8 mouse cellular contexts compared by ENCODE assay signal in genomic region chr3:101295366-101295867, GRCm38 (mm10). TPM values are rescaled to one million over a fixed set of nuclear protein-coding genes. Genes with fewer than 3 reads are reported as not detected.
DNase-seq lines count a peak whose midpoint lies in the region; ATAC-seq and TF ChIP-seq lines count a peak whose summit lies in the region.

No protein-coding gene starts in this region.

- peak; percentile 80 for DNase-seq in A20 (ENCODE audit: low read depth, low spot score)
- DNase-seq in adrenal gland, postnatal 25 days: peak; percentile 87
- peak; percentile 87 to 88 for DNase-seq in natural killer cell, adult 2 months (ENCODE audit: low spot score in 2 of 2)
- peak; percentile 90 for DNase-seq in splenic B cell, adult 2 months (ENCODE audit: low read depth, low spot score)

- no peak overlapping the region for H3K4me3 ChIP-seq in embryonic fibroblast, embryonic 13.5 days (ENCODE audit: insufficient read depth, low read length)
- no peak overlapping the region for H3K4me3 ChIP-seq in heart, embryonic 12.5 days
- no peak overlapping the region for H3K4me3 ChIP-seq in kidney, embryonic 15.5 days (replicated peaks)
- H3K4me3 ChIP-seq in limb, embryonic 15.5 days: no peak overlapping the region

- H3K9ac ChIP-seq in heart, embryonic 12.5 days: no peak overlapping the region
- H3K9ac ChIP-seq in kidney, embryonic 15.5 days: no peak overlapping the region
- no peak overlapping the region for H3K9ac ChIP-seq in limb, embryonic 15.5 days

- no peaks in the 10 kb centered on the region for H3K9me3 ChIP-seq in heart, embryonic 12.5 days (replicated peaks)
- H3K9me3 ChIP-seq in kidney, embryonic 15.5 days (replicated peaks): no peaks in the 10 kb centered on the region
- no peaks in the 10 kb centered on the region for H3K9me3 ChIP-seq in limb, embryonic 15.5 days

- peak overlapping the region; percentile 57 for H3K27ac ChIP-seq in embryonic fibroblast, embryonic 13.5 days (ENCODE audit: insufficient read depth, low read length)
- H3K27ac ChIP-seq in heart, embryonic 12.5 days (ENCODE audit: poor library complexity, severe bottlenecking): no peak overlapping the region
- no peak overlapping the region for H3K27ac ChIP-seq in kidney, embryonic 15.5 days
- no peak overlapping the region for H3K27ac ChIP-seq in limb, embryonic 15.5 days

- 0 out of 2 replicates have a peak, but pooled peaks cover 3% of the 10 kb centered on the region for H3K4me1 ChIP-seq in embryonic fibroblast, embryonic 13.5 days (ENCODE audit: control insufficient read depth, insufficient read depth, low read length)
- H3K4me1 ChIP-seq in heart, embryonic 12.5 days (replicated peaks): peaks cover 11% of the 10 kb centered on the region
- H3K4me1 ChIP-seq in kidney, embryonic 15.5 days: peaks cover 13% of the 10 kb centered on the region
- peaks cover 18% of the 10 kb centered on the region for H3K4me1 ChIP-seq in limb, embryonic 15.5 days

- H3K36me3 ChIP-seq in heart, embryonic 12.5 days: no peaks in the 10 kb centered on the region
- H3K36me3 ChIP-seq in kidney, embryonic 15.5 days: no peaks in the 10 kb centered on the region
- H3K36me3 ChIP-seq in limb, embryonic 15.5 days: no peaks in the 10 kb centered on the region
- no peaks in the 10 kb centered on the region for H3K36me3 ChIP-seq in splenic B cell, adult 2 months (ENCODE audit: control insufficient read depth, insufficient read depth, low read length, poor library complexity, severe bottlenecking)

- H3K4me2 ChIP-seq in heart, embryonic 12.5 days: peak overlapping the region; percentile 30
- no peak overlapping the region for H3K4me2 ChIP-seq in kidney, embryonic 15.5 days
- no peak overlapping the region for H3K4me2 ChIP-seq in limb, embryonic 15.5 days

- WGBS in heart, embryonic 12.5 days: 7% methylated on average over 11 of the region's 11 CpGs
- 4% methylated on average over 11 of the region's 11 CpGs for WGBS in kidney, embryonic 15.5 days
- WGBS in limb, embryonic 15.5 days: 4% methylated on average over 11 of the region's 11 CpGs

- TF ChIP-seq POLR2A in embryonic fibroblast, embryonic 13.5 days (IDR thresholded peaks at IDR 0.05; ENCODE audit: low read depth, low read length): no peak

- ATAC-seq in heart, embryonic 12.5 days (ENCODE audit: insufficient number of reproducible peaks, low FRiP score): no peak; the same call in 1 of the 2 replicates
- ATAC-seq in kidney, embryonic 15.5 days (replicated peaks; ENCODE audit: low FRiP score): peak; percentile 64; the same call in 1 of the 2 replicates
- ATAC-seq in limb, embryonic 15.5 days (ENCODE audit: insufficient number of reproducible peaks, low FRiP score, low TSS enrichment, low read depth): 0 out of 2 replicates have a peak, but pooled peaks have one; percentile 66

- H3K27me3 ChIP-seq in heart, embryonic 12.5 days (replicated peaks): no peaks in the 10 kb centered on the region
- peaks cover 20% of the 10 kb centered on the region for H3K27me3 ChIP-seq in kidney, embryonic 15.5 days
- H3K27me3 ChIP-seq in limb, embryonic 15.5 days: no peaks in the 10 kb centered on the region
- H3K27me3 ChIP-seq in splenic B cell, adult 2 months (ENCODE audit: control insufficient read depth, insufficient read depth, low read length, poor library complexity, severe bottlenecking): no peaks in the 10 kb centered on the region; the same call in 1 of the 2 replicates

- peak; percentile 85 for TF ChIP-seq CTCF in embryonic fibroblast, embryonic 13.5 days (IDR thresholded peaks at IDR 0.05; ENCODE audit: borderline replicate concordance, insufficient read depth, low read length)

RNA-seq across cellular contexts. Expression of gene Cd2, which starts 7.7 kb away (rescaled TPM):
- total RNA-seq in adrenal gland, postnatal 25 days (2021): 0.33 TPM in 1 of 2 replicates, not detected in the other
- polyA plus RNA-seq in embryonic fibroblast, embryonic 13.5 days (2011; ENCODE audit: insufficient read length, low read depth, missing spikeins): not detected in 2 replicates
- not detected in 2 replicates for polyA plus RNA-seq in heart, embryonic 12.5 days (2016; fragmentation: Nextera tagmentation; extraction: Ambion mirVana)
- not detected in 2 replicates for polyA plus RNA-seq in kidney, embryonic 15.5 days (2015; fragmentation: Nextera tagmentation; extraction: Ambion mirVana)
- polyA plus RNA-seq in limb, embryonic 15.5 days (2015; fragmentation: Nextera tagmentation; extraction: Ambion mirVana): 0.20 TPM in 1 of 2 replicates, not detected in the other
